Mouse (Mus musculus) bone marrow, adult 2 months (tissue): ENCODE data around the gene Tmem35b. TPM values are rescaled to one million over a fixed set of nuclear protein-coding genes. Genes with fewer than 3 reads are reported as not detected.

Source experiments
- H3K27ac ChIP-seq: fragments of 200-500 bp; 2 replicates; pipeline ENCODE4 v1.5.1; 2012; ENCODE audit warnings: low read depth, mild to moderate bottlenecking, control low read depth, inconsistent platforms, low read length; ENCODE audit not compliant: control insufficient read depth, poor library complexity, insufficient read depth
- H3K4me1 ChIP-seq: fragments of 200-500 bp; 2 replicates; pipeline ENCODE4 v1.6.1; 2011; ENCODE audit warnings: low read length; ENCODE audit not compliant: control insufficient read depth, insufficient read depth
- H3K4me3 ChIP-seq: fragments of 200-500 bp; replicated peaks from 2 replicates; pipeline ENCODE3; 2011; ENCODE audit warnings: mild to moderate bottlenecking, low read depth, low read length, control low read depth; ENCODE audit not compliant: control insufficient read depth
- CTCF ChIP-seq: fragments of 200-500 bp; IDR thresholded peaks from 2 replicates; pipeline ENCODE4 v1.5.1; 2011; ENCODE audit warnings: low read length, control low read depth; ENCODE audit not compliant: control insufficient read depth, insufficient read depth
- POLR2A ChIP-seq: fragments of 200-500 bp; IDR thresholded peaks from 2 replicates; pipeline ENCODE4 v1.6.1; 2011; ENCODE audit warnings: low read depth, mild to moderate bottlenecking, control low read depth, low read length, borderline replicate concordance; ENCODE audit not compliant: control insufficient read depth
- WGBS: fragments of 180-500 bp; shearing (Covaris S2); methylation state at CpG from one replicate; pipeline ENCODE4 v1.1.7; 2018; 5-methylcytosine and 5-hydroxymethylcytosine counted together
- polyA plus RNA-seq: library from polyadenylated mRNA; stranded (reverse); fragments of >200 nt; gene quantifications from 2 replicates; pipeline ENCODE4 v1.2.4, GENCODE M21; 2011; ENCODE audit warnings: low replicate concordance; ENCODE audit not compliant: missing spikeins, insufficient read depth, insufficient read length

Gene Tmem35b
- polyA plus RNA-seq, 1 experiment: 8.6 TPM

- Histone ChIP-seq H3K27ac (no peak overlapping the region), H3K4me1 (no peaks in the 10 kb centered on the region), H3K4me3 (no peak overlapping the region)
- 32% methylated on average over 9 of the region's 9 CpGs for WGBS
- TF ChIP-seq CTCF: no peak
- TF ChIP-seq POLR2A: no peak
These were observed 55.2 kb downstream of the Tmem35b start for GRCm38 (mm10) chr4:127178671-127179070.

Other genes with a start within 250 kb of the Tmem35b start
- 4.5 and 10.6 TPM in 2 replicates for gene Zmym4, start 155.6 kb upstream of the Tmem35b start, polyA plus RNA-seq
- 379 and 425 TPM in 2 replicates for gene Sfpq, start 102.4 kb upstream of the Tmem35b start, polyA plus RNA-seq
- 10.7 and 20.6 TPM in 2 replicates for gene Zmym1, start 62.5 kb upstream of the Tmem35b start, polyA plus RNA-seq
- gene Zmym6, start 46.3 kb upstream of the Tmem35b start, polyA plus RNA-seq: 2.8 and 3.0 TPM in 2 replicates
- 1.0 TPM in 1 of 2 replicates, not detected in the other for gene Dlgap3, start 45.5 kb downstream of the Tmem35b start, polyA plus RNA-seq
- 9.3 and 20.5 TPM in 2 replicates for gene Smim12, start 120.1 kb downstream of the Tmem35b start, polyA plus RNA-seq
- gene Gja4, start 190.3 kb downstream of the Tmem35b start, polyA plus RNA-seq: not detected in 2 replicates
- gene Gjb3, start 207.2 kb downstream of the Tmem35b start, polyA plus RNA-seq: 4.3 TPM in 1 of 2 replicates, not detected in the other
- gene Gjb4, start 230.4 kb downstream of the Tmem35b start, polyA plus RNA-seq: not detected in 2 replicates
- 1.7 TPM in 1 of 2 replicates, not detected in the other for gene Gjb5, start 234.5 kb downstream of the Tmem35b start, polyA plus RNA-seq